Mouse (Mus musculus): Measurements from ENCODE around the gene 1700102P08Rik.

DNA sequence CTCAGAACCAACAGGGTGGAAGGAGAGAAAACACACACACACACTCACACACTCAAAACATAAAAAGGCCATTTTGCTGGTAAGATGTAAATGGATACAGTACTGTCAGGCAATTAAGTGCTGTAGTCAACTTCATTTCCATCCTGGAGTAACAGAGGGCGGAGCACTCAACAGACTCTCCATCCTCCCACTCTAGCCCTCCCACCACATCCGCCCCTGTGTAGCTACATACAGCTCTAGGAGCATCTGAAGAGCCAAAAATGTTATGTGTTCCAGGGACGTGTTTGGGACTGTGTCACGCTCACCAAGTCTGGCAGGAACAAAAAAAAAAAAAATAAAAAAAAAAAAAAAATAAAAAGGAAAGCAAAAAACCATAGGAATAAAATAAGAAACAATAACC, 10.5 kb downstream of the 1700102P08Rik start:
- TF ChIP-seq POLR2A (IDR thresholded peaks at IDR 0.05; ENCODE audit: borderline replicate concordance, extremely low read depth, insufficient read depth, insufficient read length, poor library complexity, severe bottlenecking) = no peak
- no peak for TF ChIP-seq CTCF (IDR thresholded peaks at IDR 0.05; ENCODE audit: borderline replicate concordance, extremely low read depth, insufficient read depth, insufficient read length)

Measured in brain, embryonic 14.5 days (tissue).